Mouse (Mus musculus): Measurements from ENCODE around the gene Pcp4l1.
"Not testable (repeated sequence)": the region's sequence is repeated elsewhere in the genome, so short reads cannot be mapped to it uniquely, and the experiment has no call there.

Gene Pcp4l1

DNA sequence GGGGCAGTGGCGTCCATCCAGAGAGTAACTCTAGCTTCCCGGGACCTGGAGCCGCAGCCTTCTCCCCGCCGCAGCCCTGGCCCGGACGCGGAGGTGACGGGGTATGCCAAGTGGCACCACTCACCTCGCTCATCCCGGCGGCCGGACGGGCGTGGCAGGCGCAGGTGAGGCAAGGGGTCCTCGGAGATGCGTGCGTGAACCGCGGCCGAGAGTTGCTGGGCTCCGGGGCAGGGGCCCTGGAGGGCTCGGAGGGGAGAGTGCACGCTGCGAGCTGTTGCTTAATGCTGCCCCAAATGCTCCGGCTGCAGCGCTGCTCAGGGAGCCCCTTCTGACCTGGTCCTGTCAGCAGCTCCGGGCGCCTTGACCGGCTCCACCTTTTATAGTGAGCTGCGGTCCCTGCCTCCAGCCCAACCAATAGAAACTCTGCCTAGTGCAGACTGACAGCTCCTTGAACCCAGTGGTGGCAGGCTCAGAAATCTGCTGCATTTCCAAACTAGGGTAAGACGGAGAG lies at the start of gene Pcp4l1:
Gene Pcp4l1, minus strand, starts transcription at position 382 of the 511 bp plus-strand sequence.
- DNase-seq (ENCODE audit: low read depth, low spot score): peak; percentile 68

DNA sequence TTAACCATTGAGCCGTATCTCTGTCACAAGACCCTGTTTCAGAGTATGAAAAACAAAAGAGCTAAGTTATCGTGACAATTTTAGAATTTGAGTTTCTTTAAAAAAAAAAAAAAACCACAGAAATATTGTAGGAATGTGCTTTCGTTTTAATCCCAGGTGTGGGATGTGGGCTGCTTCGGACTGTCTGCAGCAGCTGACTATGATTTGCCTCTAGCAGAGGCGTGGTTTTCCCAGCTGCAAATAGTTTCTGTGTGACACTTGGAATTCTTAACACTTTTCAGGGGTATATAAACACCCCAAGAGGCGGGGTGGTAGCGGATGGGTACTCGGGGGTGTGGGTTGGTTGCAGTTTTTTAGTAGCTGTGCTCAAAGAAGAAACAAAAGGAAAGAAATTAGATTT lies 49.3 kb upstream of the Pcp4l1 start:
- no peak for DNase-seq (ENCODE audit: low read depth, low spot score)

DNA sequence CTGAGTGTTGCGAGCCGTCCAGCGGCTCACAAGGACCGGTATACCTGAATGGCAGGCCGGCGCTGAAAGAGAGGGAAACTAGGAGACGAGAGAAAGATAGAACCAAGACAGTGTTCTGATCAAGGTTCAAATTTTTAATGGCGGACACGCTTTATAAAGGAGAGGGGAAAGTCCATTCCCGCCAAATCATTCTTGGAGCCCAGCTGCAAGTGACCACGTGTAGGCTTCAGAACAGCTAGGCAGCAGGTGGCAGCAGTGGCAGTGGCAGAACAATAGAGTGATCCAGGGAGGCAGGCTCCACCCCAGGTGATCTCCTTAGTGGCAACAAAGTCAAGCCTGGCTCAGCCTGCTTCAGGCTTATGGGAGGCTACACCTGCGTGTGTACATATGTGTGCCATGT lies 45.9 kb upstream of the Pcp4l1 start:
- not testable (repeated sequence) for DNase-seq (ENCODE audit: low read depth, low spot score)

DNA sequence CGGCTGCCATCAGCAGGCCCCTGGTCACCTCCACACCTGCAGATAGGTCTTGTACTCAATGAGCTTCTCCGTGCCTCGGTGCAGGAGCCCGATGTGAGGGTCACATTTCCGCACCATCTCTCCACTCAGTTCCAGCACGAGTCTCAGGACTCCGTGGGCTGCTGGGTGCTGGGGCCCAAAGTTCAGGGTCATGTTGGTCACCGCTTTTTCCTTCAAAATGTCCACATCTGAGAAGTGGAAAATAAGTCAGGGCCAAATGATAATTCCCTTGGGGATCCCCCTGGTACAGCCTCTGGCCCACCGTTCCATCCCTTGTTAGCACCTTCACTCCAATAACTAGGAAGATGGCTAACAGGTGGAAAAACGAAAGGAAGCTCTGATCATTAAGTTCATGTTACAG lies 44.8 kb upstream of the Pcp4l1 start:
- no peak for DNase-seq (ENCODE audit: low read depth, low spot score)

DNA sequence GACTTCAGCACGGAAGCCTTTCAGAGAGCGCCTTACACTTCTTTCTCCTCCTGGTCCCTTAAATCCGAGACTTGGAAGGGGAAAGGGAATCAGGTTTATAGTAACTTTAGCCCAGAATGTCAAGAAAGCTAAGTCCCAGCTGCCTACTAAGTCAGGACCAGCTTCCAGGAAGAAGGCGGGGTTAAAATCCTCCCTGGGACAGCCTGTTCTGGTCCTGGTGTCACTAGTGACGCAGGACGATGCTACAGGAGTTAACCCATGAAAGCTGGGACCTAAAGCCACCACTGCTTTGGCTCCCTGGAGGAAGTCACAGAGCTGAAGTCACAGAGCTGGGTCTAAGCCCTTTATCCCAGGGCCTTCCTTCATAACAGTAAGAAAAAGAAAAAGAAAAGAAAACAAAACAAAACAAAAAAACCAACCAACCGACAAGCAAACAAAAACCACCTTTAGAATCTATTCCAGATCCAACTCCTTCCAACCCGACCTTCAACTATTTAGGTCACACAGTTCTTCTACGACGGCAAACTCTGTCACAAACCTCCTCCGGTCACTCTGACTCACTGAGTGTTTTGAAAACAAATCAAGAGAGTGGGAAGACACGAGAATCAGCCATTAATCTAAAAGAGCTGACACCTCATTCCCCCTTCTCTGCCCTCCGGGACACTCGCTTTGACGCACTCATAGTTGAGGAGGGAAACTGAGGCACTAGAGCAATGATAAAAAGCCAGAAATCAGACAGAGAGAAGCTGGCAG lies 44.1 kb upstream of the Pcp4l1 start:
- DNase-seq (ENCODE audit: low read depth, low spot score): peak; percentile 86

DNA sequence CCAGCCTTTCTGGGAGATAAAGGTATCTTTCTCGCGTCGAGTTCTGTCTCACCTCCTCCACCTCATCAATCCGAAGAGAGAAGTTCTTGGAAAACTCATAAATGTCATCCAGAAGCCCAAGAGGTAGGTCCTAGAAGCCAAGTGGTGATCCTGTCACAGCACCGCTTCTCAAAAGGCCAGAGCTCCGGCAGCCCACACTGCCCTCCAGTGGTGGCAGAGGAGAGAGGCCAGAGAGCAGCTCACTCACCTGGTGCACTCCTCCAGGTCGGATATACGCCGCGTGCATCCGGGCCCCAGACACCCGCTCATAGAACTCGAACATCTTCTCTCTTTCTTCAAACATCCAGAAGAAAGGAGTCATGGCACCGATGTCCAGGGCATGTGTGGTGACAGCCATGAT lies 42.4 kb upstream of the Pcp4l1 start:
- no peak for DNase-seq (ENCODE audit: low read depth, low spot score)

DNA sequence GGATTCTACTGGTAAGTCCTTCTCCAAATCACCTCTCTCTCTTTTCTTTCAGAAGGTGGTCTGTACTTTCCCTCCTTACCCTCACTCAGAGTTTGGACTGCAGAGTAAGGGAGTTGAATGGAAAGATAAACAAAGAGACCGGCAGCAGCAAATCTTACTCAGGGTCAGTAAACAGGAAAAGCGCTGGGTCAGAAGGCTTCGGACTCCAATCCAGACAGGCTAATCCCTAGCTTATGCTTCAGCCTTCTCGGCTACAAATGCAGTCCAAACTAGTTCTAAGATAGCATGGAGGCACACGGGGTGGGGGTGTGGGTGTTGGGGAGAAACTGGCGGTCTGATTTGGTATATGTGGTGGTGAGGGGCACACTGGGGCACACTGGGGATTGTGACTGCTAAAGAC lies 41.4 kb upstream of the Pcp4l1 start:
- no peak for DNase-seq (ENCODE audit: low read depth, low spot score)

DNA sequence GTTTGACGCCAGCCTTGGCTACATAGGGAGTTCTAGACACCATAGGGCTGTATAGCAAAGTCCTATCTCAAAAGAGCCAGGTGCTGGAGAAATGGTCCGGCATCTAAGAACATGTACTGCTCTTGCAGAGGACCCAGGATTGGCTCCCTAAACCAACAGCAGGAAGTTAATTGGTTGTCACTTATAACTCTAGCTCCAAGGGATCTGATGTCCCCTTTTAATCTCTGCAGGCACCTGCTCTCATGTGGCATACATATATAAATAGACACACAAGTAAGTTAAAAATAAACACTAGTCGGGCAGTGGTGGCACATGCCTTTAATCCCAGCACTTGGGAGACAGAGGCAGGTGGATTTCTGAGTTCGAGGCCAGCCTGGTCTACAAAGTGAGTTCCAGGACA lies 39.7 kb upstream of the Pcp4l1 start:
- peak; percentile 73 for DNase-seq (ENCODE audit: low read depth, low spot score)

DNA sequence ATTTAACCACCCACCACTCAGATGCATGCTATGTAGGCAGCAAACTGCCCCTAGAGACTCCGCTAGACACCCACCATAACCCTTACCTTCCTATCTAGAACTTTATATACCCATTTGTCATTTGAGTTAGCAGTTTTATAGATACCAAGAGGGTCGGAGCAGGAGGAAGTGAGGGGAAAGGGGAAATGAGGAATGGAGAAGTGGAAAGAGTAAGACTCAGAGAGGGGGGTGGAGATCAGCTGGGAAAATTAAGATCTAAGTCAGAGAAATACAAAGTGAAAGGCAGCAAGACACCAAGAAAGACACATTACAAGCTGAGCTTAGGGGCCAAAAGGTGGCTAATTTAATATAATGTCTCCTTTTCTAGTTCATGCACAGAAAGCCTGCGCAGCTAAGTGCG lies 38.5 kb upstream of the Pcp4l1 start:
- DNase-seq (ENCODE audit: low read depth, low spot score): no peak

DNA sequence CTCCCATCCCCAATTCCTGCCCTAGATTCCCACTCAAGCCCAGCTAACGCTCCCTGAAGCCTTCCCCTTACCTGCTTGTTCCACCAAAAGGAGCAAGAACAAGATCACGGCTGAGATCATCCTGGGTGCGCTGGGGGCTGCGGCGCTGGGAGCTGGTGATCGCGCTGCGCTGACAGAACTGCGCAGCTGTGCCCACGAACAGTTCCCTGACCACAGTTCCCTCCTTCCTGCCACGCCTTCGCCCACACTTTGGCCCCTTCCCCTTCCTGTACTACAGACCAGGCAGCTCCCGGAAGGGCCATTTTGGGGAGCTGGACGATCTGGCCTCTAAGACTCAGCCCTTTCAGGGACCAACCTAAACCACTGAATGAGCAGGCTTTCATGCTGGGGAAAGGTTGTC lies 38.1 kb upstream of the Pcp4l1 start, which contains the start of gene Fcer1g:
Gene Fcer1g, minus strand, starts transcription at position 240 of the 400 bp plus-strand sequence.
- DNase-seq (ENCODE audit: low read depth, low spot score): no peak

DNA sequence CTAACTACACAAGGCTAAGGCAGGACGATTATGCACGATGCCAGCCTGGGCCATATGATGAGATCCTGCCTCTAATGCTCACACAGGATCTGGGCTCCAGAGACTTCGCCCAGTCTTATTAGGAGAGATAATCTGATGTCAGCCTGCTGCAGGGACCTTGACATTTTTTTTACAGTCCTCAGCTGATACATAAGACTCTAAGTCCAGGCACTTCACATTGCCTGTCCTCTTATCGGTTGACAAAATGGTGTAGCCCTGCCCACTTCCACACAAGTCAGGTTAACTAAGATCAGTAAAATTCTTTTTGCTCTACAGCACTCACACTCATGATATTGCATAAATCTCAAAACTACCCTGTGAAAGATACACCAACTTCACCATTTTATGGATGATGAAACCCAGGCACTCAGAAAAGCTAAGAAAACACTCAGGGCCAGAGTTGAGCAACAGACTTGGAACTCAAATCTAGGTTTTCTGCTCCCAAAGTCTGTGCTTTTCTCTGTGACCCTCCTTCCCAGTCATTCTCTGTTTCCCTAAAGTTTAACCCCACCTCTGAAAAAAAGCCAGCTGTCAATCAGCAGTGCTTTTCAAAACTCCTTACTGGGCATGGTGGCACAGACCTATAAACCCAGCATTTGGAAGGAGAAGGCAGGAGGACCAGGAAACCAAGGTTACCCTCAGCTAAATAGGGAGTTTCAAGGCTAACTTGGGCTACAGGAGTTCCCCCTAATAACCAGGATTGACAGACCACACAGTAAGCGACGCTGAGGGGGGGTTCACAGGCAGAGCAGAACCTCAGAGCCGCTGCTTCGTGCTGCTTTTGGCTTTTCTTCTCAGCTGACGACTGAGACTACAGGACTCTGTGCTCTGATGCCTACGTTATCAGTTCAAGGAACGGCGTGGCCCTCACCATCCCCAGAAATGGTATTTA lies 37.0 kb upstream of the Pcp4l1 start:
- no peak for DNase-seq (ENCODE audit: low read depth, low spot score)

DNA sequence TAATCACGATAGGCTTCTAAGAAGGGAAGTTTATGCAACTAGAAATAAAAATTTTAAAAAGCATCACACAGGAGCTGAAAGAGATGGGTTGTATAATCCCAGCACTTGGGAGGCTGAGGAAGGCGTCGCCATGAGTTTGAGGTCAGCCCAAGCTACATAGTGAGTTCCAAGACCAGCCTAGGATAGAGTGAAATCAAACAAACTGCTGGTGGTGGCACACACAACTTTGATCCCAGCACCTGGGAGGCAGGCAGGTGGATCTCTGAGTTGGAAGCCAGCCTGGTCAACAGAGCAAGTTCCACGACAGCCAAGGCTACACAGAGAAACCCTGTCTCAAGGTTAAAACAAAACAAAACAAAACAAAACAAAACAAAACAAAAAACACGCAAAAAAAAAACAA lies 36.3 kb upstream of the Pcp4l1 start:
- no peak for DNase-seq (ENCODE audit: low read depth, low spot score)

DNA sequence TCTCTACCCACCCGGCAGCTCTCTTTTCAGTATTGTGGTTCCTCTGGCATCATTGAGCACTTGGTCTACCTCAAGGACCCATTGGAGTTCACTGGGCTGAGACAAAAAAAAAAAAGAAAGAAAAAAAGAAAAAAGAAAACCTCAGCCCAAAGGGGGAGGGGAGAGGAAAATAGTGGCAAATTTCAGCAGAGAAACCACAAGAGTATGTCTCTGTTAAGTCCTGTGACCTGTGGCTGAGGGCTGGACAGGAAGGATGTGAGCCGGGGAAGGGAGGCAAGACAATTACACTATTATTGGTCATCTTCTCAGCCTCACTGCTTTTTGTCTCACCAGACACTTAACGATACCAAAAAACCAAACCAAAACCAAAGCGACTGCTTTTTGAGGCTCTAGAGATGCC lies 35.8 kb upstream of the Pcp4l1 start:
- no peak for DNase-seq (ENCODE audit: low read depth, low spot score)

DNA sequence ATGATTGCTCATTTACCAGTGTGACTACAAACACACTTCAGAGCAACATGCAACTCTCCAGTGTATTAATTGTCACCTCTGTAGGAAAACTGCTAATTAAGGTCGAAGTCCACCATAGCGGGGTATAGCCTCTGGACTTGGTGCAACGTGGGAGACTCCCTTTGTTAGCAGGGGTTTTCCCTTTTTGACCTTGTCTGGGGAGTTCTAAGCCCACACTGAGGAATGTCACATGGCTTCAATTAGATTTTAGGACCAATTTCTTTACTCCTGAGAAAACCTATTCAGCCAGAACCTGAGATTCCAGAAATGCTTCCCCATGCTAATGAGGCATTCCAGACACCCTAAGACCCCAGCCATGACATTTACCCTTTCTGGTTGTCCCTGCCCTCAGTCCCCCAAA lies 34.1 kb upstream of the Pcp4l1 start:
- DNase-seq (ENCODE audit: low read depth, low spot score): no peak

DNA sequence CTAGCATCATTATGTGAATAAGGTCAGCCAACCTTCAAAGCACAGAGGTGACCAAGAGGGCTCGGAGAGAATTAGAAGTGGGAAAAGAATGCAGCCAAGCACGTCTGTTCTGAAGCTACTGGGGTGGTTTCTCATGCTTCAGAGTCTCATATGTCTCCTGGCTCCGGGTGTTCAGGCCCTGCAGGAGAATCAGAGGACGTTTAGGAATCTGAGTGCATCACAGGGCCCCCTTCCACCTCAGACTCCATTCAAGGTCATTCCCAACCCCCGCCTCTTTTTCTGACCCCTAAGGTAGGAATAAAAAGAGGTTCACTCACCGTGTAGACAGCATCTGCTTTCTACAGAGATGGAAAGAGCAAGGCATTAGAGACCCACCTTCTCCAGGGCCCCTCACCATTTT lies 33.7 kb upstream of the Pcp4l1 start:
- DNase-seq (ENCODE audit: low read depth, low spot score): no peak

DNA sequence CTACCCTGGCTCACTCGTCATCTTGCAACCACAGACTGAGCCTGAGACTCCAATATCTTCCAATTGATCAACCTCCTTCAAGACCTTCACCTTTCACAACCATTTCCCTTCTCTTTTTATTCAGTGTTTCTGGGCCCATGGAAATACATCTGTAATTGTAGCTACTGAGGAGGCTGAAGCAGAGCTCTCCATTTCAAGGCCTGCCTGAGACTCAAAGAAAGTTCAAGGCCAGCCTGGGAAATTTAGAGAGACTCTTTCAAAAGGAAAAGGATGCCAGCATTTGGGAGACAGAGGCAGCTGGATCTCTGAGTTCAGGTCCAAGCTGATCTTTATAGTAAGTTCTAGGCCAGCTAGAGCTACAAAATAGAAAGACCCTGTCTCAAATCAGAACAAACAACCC lies 31.8 kb upstream of the Pcp4l1 start:
- no peak for DNase-seq (ENCODE audit: low read depth, low spot score)

DNA sequence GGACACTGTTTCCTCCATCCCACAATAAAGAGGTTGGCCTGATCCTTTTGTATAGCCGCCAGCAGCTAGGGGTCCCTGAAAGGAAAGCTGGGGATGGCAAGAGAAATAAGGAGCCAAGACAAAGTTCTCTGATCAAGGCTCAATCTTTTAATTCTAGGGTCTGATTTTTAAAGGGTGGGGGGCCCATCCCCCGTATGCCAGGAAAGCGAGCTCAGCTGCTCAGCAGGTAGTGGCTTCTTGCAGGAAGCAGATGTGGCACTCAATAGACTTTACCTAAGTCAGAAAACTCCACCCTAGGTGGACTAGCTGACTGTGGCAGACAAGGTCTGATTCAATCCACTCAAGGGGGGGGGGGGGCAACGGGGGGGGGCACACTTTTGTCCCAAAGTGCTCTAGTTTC lies 30.7 kb upstream of the Pcp4l1 start:
- no peak for DNase-seq (ENCODE audit: low read depth, low spot score)

DNA sequence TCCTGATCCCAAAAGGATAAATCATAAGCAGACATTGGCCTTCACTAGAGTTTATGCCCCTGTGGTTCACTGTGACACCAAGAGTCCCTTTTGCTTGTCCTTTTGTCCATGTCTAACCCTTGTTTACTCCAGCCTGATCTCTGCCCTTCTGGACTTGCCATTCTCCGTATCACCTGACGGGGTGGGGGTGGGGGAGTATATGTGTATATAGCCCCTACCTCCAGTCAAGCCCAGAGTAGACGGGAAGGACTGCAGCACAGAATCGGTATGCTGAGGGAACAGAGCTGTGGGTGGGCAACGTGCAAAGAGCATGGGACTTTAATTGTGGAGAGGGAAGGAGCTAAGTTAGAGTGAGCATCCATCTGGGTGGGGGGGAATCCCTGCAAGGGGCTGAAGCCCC lies 28.8 kb upstream of the Pcp4l1 start, which contains the start of gene Apoa2:
Gene Apoa2, plus strand, starts transcription at position 198 of the 400 bp plus-strand sequence.
- DNase-seq (ENCODE audit: low read depth, low spot score): no peak

DNA sequence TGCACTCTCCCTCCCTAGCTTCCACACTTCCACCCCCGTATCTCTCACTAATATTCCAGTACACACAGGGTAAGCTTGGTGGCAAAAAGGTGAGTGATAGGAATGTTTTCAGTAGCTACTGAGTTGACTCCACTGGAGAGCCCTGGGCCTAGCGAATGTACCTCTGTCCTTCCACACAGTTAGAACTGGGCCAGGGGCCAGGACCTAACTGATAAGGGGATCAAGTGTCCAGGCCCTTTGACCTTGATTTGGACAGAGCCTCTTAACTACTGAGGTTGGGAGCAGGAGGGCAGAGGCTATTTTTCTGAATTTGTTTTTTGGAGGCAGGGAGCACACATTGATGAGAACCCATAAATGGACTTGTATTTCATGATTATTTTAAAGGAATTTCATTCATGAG lies 27.7 kb upstream of the Pcp4l1 start:
- no peak for DNase-seq (ENCODE audit: low read depth, low spot score)

DNA sequence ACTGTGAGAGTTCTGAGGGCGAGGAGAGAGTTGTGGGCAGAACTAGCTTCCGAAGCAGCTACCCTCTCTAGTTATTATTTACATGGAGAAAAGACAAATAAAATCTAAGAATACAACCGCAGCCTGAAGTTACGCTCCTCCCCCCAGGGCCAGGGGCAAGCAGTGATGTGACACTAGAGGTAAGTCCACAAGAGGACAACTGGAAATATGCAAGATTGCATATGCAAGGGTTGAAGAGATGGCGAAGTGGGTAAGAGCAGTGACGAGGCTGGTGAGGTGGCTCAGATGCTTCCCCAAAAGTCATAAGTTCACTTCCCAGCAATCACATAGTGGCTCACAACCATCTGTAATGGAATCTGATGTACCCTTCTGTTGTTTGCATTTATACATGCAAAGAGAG lies 27.1 kb upstream of the Pcp4l1 start:
- DNase-seq (ENCODE audit: low read depth, low spot score): no peak

DNA sequence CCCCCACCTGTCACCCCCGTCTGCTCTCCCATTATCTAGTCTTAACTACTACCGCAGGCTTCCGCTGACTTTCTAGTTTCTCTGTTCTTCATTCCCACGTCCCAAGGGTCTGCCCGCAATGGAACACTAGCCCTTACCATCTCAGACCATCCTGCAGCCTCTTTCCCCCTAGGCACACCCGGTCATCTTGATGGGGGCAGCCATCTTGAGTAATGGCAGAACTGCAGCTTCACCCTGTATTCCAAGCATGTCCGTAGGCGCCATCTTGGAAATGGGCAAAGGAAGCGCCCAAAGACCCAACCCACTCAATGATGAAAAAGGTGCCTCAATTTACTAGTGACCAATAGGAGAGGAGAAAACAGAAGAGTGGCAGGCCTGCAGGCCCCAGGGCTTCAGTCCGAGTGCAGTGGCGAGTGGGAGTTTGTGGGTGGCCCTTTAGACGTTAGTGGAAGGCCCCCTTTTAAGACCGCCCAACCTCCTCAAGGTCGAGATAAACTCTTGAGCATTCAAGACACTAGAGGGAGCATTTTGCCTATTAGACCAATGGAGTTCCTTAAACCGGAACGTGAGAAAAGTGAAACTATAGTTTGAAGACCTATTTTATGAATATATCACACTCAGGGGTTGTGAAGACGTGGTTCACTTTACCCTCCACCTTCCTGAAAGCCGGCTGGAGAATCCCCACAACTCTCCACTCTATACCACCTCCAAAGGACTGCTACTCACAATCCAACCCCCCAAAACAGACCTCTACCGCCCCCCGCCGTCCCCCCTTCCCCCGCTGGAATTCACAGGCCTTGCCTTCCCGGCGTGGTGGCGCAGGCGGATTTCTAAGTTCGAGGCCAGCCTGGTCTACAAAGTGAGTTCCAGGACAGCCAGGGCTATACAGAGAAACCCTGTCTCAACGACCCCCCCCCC lies 26.4 kb upstream of the Pcp4l1 start, which contains the start of gene Tomm40l:
Gene Tomm40l, minus strand, starts transcription at position 277 of the 918 bp plus-strand sequence.
- peak; percentile 99 for DNase-seq (ENCODE audit: low read depth, low spot score)

Data from skeletal muscle tissue, adult 2 months (tissue).